Mouse (Mus musculus) gastrocnemius, postnatal 14 days (tissue): ENCODE results near the gene Gm10837. TPM values are rescaled to one million over a fixed set of nuclear protein-coding genes. Genes with fewer than 3 reads are reported as not detected.
"Not testable (repeated sequence)": the region's sequence is repeated elsewhere in the genome, so short reads cannot be mapped to it uniquely, and the experiment has no call there.

Experiments used
- DNase-seq: peaks from one replicate; pipeline ENCODE4 v3.0.0; 2021; ENCODE audit warnings: mixed read lengths
- intact Hi-C: fragments of 180-260 bp; cut with DNase I; formaldehyde crosslinking; loops from one replicate; pipeline ENCODE4 v1.15.1; 2025; ENCODE audit warnings: low total_unique reads
- long read RNA-seq, 2 experiments: library from polyadenylated mRNA; stranded (forward); transcript quantifications; one replicate each; pipeline ENCODE4 v2.0.0; 2021
- total RNA-seq, 2 experiments: library from RNA; stranded (reverse); gene quantifications; 2 replicates each; pipeline ENCODE4 v1.2.3; 2021

Gm10837 gene
- not detected for total RNA-seq
- long read RNA-seq, experiment 1: 0 reads
- long read RNA-seq, experiment 2: 0 reads

DNA sequence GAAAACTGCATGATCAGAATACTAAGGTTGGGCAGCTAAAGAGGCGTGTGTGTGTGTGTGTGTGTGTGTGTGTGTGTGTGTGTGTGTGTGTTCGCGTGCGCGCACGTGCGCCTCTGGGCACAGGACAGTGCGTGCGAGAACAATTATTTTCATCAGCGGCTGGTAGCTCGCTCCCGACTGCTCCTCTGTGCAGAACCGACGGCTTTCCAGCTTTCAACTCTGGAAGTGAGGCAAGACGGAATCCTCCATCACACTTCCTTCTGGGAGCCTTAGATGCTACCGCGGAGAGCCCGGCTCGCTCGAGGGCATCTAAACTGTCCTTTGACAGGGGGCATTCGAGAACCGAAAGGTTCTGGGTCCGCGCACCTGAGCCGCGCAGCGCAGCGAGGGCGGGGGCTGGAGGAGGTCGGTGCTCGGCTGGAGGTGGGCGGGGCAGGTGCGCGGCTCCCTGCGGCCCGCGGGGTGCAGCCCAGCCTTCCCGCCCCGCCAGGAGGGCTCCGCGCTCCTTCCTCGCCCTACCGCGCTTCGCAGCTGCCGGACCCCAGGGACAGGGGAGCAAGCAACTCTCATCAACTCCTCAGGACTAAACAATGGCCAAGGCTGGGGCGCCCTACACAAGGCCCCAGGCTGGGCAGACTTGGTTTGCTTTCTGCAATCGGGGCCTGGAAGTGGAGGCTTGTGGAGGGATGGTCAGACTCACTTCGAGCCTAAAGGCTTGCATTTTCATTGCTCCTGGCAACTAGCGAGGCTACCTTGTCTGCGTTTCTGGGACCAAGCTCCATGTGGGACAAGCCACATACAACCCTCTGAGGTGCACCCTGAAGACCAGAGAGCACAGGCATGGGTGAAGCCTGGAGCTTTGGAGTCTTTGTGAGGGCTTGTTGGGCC lies at the start of gene Gm10837:
Gene Gm10837, plus strand, starts transcription at position 146 of the 888 bp plus-strand sequence.
- intact Hi-C loops: no loop called here
- no peak for DNase-seq

DNA sequence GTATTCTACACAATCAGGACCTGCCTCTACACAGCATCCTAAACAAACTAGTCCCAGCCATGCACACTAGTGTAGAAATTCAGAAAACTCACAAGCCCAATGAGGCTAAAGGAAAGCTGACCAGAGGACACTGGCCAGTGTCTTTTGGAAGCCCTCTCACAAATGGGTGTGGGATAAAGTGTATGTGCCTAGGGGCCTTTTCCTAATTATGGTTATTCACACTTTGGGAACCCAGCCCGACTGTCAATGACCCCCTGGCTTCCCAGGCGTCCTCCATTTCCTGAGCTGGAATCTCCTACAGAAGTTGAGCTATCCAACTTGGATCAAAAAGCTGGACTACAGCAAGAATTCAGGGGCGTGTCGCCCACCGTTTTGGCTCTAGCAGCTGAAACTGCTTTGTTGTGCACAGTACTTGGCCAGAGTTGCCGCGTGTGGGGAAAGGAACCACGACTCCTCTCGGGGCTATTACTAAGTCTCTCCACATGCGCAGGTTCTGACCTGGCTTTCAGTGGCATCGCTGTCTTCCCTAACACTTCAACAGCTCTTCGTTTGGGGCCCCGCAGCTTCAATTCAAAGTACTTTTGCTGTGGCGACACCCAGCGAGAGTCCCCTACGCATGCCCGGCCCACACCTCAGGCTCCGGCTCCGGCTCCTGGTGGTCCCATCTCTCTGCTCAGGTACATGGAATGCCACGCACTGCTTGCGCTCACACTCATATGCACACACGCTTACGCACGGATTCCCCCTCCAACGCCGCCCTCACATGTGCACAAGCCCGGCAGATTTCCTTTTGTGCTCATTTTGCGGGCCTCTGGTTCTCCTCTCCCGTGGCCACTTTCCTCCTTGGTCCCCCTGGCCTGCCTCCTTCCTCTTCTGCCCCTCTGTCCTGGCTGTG lies 40.5 kb upstream of the Gm10837 start:
- DNase-seq: no peak
- intact Hi-C loops: no loop called here

DNA sequence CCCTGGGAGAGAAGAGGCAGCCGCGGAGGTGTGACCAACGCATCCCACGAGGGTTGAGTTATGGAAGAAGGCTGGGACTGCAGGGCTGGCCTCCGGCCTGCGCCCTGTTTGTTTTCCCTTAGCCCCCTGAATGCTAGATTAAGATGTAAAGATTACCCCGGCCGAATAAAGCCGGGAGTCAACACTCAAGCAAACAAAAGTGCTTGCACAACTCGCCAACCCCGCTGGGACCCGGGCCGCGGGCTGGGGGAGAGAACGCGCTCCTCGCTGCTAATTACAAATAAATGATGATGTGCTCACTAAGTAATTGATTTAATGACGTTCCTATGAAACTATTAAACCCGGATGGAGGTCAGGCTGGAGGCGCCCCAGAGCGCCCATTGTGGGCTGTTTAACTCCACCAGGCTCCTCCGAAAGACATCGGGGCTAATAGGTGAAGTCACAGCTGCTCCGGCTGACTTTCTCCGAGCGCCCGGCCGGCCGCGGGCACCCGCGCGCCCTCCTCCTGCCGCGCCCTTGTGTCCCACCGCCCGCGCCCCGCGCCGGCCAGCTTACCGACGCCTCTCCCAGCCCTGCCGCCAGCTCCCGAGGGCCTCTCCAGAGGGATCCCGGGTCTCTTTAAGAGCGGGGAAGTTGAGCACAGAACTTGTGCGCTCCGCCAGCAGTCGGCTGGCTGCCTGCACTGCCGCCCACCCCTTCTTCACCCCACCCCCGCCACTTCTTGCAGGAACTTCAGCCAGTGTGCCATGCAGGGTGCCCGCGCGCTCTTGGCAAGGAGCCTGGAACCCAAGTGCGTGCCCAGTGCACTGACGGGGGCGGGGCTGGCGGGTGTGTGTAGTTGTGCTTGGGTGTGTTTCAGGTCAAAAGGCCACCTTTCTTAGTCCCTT lies 39.6 kb upstream of the Gm10837 start, which contains the start of gene Gm5089:
Gene Gm5089, minus strand, starts transcription at position 620 of the 887 bp plus-strand sequence.
- no peak for DNase-seq
- intact Hi-C loops: no loop called here

DNA sequence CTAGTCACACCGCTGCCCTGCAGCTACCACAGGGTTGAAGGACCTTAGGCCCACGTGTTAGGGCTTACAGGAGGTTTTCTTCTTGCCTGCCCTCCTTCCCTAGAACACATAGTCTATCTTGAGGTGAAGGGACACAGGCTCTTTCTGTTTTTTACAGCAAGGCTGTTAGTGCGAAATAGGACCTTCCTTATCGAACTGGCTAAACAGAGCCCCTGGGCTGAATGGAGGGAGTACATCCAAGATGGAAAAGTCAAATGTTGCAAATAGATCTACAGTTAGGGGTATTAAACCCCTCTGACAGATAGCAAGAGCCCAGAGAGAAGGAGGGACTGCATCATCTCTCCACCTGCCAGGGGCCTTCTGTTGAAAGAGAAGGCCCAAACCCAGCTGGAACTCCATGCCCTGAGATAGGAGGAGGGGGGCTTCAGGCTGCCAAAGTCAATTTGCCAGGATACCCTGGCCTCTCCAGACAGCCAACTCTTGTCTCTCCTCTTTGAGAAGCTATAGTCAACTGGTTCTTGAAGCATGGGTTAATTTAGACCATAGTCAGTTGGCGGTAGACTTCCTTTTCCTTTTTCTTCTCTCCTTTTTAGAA lies 38.7 kb upstream of the Gm10837 start:
- DNase-seq: no peak
- intact Hi-C loops: no loop called here

DNA sequence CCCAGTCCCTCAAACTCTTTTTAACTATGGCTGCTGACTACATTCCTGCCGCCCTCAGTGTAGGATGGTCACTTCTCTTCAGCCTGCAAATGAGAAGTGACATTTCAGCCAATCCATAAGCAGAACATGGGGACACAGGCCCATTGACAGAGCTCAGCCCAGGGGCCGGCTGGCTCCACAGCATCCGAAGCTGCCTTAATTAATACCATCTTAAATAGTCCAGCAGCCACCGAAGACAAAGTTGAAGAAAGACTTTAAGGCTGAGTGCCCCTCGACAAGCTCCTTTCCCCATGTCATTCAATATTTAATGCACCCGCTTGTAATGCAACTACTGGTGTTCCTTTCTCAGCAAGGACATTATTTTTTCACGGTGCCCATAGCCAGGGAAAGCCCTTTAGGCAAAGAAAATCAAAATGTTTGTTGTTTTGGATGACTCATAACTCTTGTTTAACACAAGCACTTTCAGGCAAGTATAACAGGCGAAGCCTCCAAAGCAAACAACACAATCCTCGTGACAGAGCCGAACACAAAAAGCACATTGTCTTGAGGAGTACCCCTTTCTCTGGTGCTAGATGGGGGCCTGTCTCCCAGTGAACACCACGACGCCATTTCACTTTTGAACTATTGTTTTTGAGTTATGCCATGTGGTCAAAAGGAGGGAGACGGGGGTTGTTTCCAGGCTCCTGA lies 37.5 kb upstream of the Gm10837 start:
- intact Hi-C loops: no loop called here
- no peak for DNase-seq

DNA sequence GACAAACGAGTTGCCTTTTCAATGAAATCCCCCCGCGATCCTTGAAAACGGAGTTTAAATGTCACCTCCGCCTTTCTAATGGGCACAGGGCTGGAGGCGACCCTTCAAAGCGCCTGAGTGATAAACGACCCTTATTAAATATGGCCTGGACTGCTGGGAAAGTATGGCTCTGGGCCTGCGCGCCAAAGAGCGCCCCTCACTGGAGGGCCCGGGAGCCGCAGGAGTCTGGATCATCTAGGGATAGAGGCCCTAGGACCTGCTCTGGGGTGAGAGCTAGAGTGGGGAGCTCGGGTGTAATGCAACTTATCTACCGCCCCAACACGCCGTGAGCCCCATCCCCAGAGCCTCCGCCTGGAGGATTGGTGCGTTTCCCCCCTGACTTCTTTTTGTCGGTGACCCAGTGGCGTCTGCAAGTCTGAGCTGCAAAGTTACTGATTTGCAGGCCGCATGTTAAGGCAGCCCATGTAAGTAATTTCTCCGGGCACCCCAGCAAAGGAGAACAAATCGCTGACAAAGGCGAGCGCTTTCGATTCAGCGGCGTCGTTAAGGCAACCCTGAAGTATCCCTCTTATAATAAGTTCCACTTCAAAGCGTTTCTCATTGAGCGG lies 36.9 kb upstream of the Gm10837 start:
- intact Hi-C loops: no loop called here
- no peak for DNase-seq

DNA sequence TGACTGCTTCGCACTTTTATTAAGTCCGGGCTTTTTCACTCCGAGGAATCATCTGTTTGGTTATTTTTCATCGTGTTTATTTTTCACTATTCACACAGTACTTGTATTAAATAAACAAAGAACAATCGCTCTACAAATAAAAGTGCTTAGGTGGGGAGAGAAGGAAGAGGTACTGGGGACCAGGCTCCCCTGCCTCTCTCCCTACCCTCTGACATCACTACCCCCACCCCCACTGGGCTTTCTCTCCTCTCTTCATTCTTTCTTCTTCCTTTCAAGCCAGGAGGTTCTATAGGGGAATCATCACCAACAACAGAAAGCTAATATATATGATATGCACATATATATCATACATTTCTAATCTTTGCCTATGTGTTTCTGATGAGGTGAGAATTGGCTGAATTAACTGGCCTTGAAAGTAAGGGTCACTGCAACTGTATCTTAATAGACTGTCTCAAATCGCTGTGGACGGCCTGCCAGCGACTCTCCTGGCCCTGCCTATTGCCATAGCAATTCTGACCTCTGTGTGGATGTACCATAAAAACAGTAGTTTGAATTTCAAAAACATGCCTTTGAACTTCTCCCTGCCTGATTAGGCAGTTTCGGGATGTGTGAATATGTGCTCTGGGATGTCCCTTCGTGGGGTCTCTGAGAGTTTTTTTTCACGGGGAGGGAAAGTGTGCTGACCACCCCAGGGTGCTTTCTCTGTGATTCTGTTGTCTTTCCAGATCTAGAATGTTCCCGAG lies 36.2 kb upstream of the Gm10837 start:
- intact Hi-C loops: no loop called here

DNA sequence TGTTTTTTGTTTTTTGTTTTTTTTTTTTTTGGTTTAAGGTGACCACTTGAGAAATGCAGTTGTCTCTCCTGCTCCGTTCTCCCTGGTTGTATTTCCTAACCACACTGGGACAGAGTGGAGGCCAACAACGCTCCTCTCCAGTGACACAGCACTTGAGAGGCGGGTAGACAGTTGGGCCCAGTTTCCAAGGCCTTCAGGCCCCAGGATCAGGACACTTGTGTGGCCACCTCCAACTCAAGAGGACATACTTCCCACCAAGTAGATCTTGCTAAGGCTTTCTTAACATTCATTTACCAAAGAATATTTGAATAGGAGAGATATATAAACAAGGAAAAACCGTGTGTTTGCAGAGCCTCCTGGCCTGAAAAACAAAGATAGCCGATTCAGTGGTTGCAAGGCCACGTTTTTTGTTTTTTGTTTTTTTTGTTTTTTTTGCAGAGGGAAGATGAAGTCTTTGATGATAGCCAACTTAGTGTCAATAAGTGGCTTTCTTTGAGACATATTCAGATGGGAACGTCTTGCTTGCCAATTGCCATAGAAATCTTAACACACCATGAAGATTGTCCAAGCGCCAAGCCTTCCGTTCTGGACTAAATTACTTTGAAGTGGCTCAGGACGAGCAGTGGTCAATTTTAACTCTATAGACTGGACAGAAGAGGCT lies 35.4 kb upstream of the Gm10837 start:
- DNase-seq: no peak
- intact Hi-C loops: no loop called here

More for the DNA sequence above, 36.2 kb upstream of the Gm10837 start:
- DNase-seq: no peak

DNA sequence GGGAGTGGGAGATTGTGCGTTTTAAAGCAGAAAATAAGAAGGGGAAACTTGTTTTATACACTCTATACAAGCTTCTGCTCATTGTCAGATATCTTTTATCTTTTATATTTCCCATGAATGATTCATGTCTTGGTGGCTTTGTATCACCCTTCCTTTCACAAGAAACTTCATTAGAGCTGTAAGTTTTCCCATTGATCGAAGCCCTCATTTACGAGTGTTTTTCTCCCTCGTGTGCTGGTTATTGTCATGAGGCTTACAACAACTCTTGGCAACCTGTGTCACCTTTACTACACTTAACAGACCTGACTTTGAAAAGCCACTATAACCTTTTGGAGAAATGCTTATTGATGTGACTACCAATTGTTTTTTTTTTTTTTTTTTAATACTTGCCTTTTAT lies 34.8 kb upstream of the Gm10837 start:
- intact Hi-C loops: no loop called here
- DNase-seq: no peak

DNA sequence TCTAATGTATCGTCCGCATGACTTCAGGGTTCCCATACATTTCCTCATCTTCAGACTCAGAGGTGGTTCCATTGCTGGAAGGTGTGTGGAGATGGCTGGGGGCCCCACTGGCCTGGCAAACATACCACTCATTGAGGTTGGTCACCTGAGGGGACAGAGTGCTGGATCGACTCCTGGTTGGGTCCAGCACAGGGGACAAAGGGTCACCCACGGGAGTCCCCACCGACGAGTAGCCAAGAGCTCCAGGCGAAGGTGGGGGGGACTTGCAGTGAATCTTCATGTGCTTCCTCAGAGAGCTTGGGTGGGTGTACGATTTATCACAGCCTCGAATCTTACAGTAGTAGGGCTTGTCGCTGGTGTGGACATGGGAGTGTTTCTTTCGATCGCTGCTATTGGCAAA lies 31.1 kb upstream of the Gm10837 start:
- intact Hi-C loops: not testable (repeated sequence)

DNA sequence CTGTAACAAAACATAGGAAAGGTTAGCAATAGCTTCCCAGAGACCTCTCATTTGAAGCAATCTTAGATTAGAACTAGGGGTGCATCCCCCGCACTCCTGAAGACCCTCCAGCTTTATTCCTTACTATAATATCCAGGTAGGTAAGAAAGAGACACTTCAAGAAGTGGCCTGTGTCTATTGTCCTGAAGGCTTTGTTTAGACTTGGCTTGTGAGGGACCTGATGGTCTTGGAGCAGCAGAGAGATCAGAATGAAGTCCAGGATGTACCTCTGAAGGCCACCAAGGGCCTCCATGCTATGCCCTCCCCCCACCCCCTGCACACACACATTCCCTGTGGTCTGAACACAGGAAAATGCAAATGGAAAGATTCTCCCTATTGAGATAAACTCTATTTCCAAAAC lies 30.6 kb upstream of the Gm10837 start:
- intact Hi-C loops: no loop called here
- DNase-seq: no peak

More for the DNA sequence above, 31.1 kb upstream of the Gm10837 start:
- not testable (repeated sequence) for DNase-seq

DNA sequence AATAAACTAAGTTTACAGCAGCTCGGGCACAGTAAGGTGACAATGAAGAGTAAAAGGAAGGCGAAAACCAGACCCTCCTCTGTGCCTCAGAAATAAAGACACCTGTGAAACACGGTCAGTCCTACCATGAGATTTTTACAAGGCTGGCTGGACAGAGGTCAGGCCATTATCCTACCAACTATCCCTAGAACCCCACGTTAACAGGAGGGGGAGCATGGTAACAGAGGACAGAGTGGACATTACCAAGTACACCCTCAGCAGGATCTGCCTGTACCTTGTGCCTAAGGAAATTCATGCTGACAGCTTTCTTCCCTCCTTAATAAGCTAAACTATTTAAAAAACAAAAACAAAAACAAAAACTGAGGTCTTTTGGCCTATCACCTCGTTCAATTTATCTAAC lies 30.2 kb upstream of the Gm10837 start:
- intact Hi-C loops: no loop called here
- DNase-seq: no peak

DNA sequence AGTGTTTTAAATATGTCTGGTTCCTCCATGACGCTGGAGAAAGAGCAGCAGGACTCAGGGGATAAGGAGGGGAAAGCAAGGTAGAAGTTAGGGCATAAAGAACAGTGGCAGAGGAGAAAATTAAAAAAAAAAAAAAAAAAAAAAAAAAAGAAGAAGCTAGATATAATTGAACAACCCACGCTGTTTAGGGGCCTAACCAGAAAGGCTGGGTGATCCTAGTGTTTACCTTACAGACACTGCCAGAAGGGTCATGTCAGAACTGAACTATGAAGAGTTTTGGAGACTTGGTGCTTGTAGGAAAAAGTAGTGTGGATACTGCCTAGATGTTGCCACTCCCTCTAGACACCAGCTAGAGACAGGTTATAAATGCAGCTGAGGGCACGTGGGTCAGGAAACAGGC lies 28.9 kb upstream of the Gm10837 start:
- intact Hi-C loops: no loop called here
- DNase-seq: no peak

DNA sequence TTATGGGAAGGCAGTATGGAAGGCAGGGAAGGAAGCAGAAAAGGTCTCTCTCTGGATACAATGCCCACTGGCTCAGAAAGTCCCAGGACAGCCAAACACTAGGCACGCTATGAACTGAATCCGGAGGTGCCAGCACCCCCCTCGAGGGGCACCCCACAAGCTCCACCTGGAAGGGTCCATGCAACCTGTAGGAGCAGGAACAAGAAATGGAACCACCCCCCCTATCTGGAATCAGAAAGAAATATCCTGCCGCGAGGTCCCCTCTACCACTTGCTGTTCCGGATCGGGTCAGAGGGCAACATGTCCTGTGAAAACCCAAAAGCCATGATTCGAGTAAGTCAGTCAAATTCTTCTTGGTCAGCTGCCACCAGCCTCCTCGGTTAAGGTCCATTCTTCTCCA lies 28.4 kb upstream of the Gm10837 start:
- no peak for DNase-seq
- intact Hi-C loops: no loop called here

DNA sequence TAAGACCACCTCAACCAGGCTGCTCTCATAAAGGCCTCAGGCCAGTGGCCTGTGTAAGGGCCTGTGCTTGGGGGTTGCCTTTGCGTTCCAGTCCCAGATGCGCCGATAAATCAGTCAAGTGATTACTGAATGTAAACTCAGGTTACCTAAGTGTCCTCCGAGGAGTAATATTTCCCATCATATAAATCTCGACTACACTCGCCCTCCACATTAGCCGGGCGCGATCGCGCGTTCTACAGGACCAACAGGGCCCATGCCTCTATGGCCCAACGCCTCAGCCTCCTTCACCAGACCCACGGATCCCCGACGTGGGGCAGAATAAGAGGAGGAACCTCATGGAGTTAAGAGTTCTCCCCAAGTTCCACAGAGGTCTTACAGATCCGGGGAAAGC lies 27.7 kb upstream of the Gm10837 start:
- intact Hi-C loops: no loop called here
- no peak for DNase-seq

DNA sequence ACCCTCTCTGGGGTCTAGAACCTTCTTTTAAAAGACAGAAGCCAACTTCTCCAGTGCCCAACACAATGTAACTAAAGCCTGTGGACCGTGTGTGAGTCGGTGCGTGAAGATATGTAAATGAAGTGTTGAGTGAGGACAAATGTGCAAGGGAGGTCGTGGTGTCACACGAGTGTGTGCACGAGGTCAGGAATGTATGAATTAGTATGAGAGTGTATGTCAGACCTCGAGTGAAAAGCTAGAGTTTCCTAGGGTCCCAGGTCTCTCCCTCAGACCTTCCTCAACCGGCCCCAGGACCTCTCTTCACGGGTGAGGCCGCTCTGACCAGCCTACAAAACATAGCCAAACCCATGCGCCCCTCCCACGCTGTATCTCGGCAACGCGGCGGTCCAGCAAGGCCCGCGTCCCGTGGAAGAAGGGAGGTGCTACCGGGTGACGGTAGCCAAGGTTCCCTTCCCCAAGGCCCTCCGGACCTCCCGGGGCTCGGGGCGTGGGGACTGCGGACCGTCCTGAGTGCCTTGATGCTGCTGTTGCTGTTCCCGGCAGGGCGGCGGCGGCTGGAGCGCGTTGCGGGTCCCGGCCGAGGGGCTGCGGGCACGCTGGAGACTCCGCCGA lies 27.2 kb upstream of the Gm10837 start:
- DNase-seq: no peak
- intact Hi-C loops: no loop called here
